Mouse (Mus musculus): ENCODE data around the gene Zfp503. TPM values are rescaled to one million over a fixed set of nuclear protein-coding genes. Genes with fewer than 3 reads are reported as not detected.

Gene Zfp503
- polyA plus RNA-seq, 2 experiments = 15.3 to 45.1 TPM

DNA sequence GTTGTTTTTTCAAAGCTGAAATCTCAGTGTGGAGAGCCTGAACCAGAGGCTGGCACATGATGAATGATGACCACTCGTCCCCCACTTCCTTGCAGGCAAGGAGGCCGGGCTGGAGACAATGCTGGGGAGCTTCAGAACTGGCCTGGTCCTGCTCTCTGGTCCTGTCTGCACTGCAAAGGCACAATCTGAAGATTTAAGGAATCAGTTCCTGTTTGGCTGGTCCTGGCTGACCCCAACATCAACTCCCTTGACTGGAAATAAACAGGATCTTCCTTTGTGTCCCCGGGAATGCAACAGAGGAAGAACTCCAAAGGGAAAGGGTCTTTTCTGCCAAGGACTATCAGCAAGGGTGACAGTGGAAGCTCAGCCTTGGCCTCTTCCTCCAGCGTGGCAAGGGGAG lies 25.4 kb upstream of the Zfp503 start:
- no peak for TF ChIP-seq POLR2A (IDR thresholded peaks at IDR 0.05; ENCODE audit: borderline replicate concordance, extremely low read depth, insufficient read depth, insufficient read length)
- 62% methylated on average over 4 of the region's 4 CpGs for WGBS
- no peak overlapping the region for H3K9ac ChIP-seq (ENCODE audit: low read depth, low read length, severe bottlenecking)
- no peaks in the 10 kb centered on the region for H3K36me3 ChIP-seq (ENCODE audit: control insufficient read depth, insufficient read depth, low read length)
- H3K27ac ChIP-seq (replicated peaks; ENCODE audit: low read depth, low read length) = no peak overlapping the region
- no peak for ATAC-seq (ENCODE audit: low FRiP score, low read depth)
- H3K9me3 ChIP-seq (ENCODE audit: control insufficient read depth, low read length) = no peaks in the 10 kb centered on the region
- no peaks in the 10 kb centered on the region; the same call in 1 of the 2 replicates for H3K27me3 ChIP-seq (ENCODE audit: control insufficient read depth, insufficient read depth, low read length)
- DNase-seq (ENCODE audit: low spot score) = no peak
- peaks cover 7% of the 10 kb centered on the region; the same call in 1 of the 2 replicates for H3K4me1 ChIP-seq (ENCODE audit: control insufficient read depth, insufficient read depth, low read length)
- H3K4me3 ChIP-seq (replicated peaks; ENCODE audit: low read length) = no peak overlapping the region
- no peak overlapping the region for H3K4me2 ChIP-seq (replicated peaks; ENCODE audit: low read depth, low read length, severe bottlenecking)

- Histone ChIP-seq H3K9ac (ENCODE audit: low read depth, low read length, severe bottlenecking) (no peak overlapping the region), H3K4me1 (ENCODE audit: control insufficient read depth, insufficient read depth, low read length) (peaks cover 4% of the 10 kb centered on the region; the same call in 1 of the 2 replicates), H3K36me3 (ENCODE audit: control insufficient read depth, insufficient read depth, low read length) (no peaks in the 10 kb centered on the region), H3K4me2 (replicated peaks; ENCODE audit: low read depth, low read length, severe bottlenecking) (no peak overlapping the region), H3K27me3 (ENCODE audit: control insufficient read depth, insufficient read depth, low read length) (no peaks in the 10 kb centered on the region; the same call in 1 of the 2 replicates), H3K27ac (replicated peaks; ENCODE audit: low read depth, low read length) (no peak overlapping the region), H3K9me3 (ENCODE audit: control insufficient read depth, low read length) (no peaks in the 10 kb centered on the region), H3K4me3 (replicated peaks; ENCODE audit: low read length) (no peak overlapping the region)
- no peak for TF ChIP-seq POLR2A (IDR thresholded peaks at IDR 0.05; ENCODE audit: borderline replicate concordance, extremely low read depth, insufficient read depth, insufficient read length)
- DNase-seq (ENCODE audit: low spot score) = no peak
- no peak for ATAC-seq (ENCODE audit: low FRiP score, low read depth)
- WGBS = 92% methylated on average over 5 of the region's 5 CpGs
Measured at GRCm38 (mm10) chr14:22014315-22014714, 24.9 kb upstream of the Zfp503 start.

- WGBS = 73% methylated on average over 6 of the region's 6 CpGs
- Histone ChIP-seq H3K27me3 (ENCODE audit: control insufficient read depth, insufficient read depth, low read length) (no peaks in the 10 kb centered on the region), H3K4me2 (replicated peaks; ENCODE audit: low read depth, low read length, severe bottlenecking) (no peak overlapping the region), H3K4me1 (ENCODE audit: control insufficient read depth, insufficient read depth, low read length) (no peaks in the 10 kb centered on the region), H3K9ac (ENCODE audit: low read depth, low read length, severe bottlenecking) (no peak overlapping the region), H3K27ac (replicated peaks; ENCODE audit: low read depth, low read length) (no peak overlapping the region), H3K9me3 (ENCODE audit: control insufficient read depth, low read length) (no peaks in the 10 kb centered on the region), H3K36me3 (ENCODE audit: control insufficient read depth, insufficient read depth, low read length) (no peaks in the 10 kb centered on the region), H3K4me3 (replicated peaks; ENCODE audit: low read length) (no peak overlapping the region)
- ATAC-seq (ENCODE audit: low FRiP score, low read depth) = no peak
- no peak for DNase-seq (ENCODE audit: low spot score)
- no peak for TF ChIP-seq POLR2A (IDR thresholded peaks at IDR 0.05; ENCODE audit: borderline replicate concordance, extremely low read depth, insufficient read depth, insufficient read length)
Measured at GRCm38 (mm10) chr14:22007006-22007405, 17.6 kb upstream of the Zfp503 start.

DNA sequence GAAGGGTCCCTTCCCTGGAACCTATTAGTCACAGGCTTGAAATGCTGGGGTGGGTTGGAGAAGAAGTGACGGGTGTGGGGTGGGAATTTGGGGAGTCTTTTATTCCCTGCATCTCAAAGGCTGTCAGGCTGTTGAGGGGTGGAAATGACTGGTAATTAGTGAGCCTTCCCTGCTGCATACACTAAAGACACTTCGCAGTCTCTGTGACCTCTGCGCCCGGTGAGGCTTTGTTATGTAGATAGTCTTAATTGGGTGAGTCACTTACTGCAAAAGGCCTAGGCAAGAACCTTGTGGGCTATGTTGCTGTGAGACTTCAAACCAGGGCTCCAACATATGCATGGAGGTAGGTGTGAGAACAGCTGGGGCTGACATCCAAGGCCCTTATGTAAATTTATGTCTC lies 15.5 kb upstream of the Zfp503 start:
- DNase-seq (ENCODE audit: low spot score) (no peak), ATAC-seq (ENCODE audit: low FRiP score, low read depth) (no peak)
- WGBS = 38% methylated on average over 4 of the region's 4 CpGs

GRCm38 (mm10) chr14:22003631-22004030 lies 14.2 kb upstream of the Zfp503 start:
- H3K27me3 ChIP-seq (ENCODE audit: control insufficient read depth, insufficient read depth, low read length) = no peaks in the 10 kb centered on the region
- H3K9me3 ChIP-seq (ENCODE audit: control insufficient read depth, low read length) = no peaks in the 10 kb centered on the region
- DNase-seq (ENCODE audit: low spot score) = no peak
- H3K9ac ChIP-seq (ENCODE audit: low read depth, low read length, severe bottlenecking) = no peak overlapping the region
- no peak overlapping the region for H3K4me2 ChIP-seq (replicated peaks; ENCODE audit: low read depth, low read length, severe bottlenecking)
- no peak for ATAC-seq (ENCODE audit: low FRiP score, low read depth)
- H3K27ac ChIP-seq (replicated peaks; ENCODE audit: low read depth, low read length) = no peak overlapping the region
- H3K36me3 ChIP-seq (ENCODE audit: control insufficient read depth, insufficient read depth, low read length) = no peaks in the 10 kb centered on the region
- no peak overlapping the region for H3K4me3 ChIP-seq (replicated peaks; ENCODE audit: low read length)
- WGBS = 53% methylated on average over 4 of the region's 4 CpGs
- TF ChIP-seq POLR2A (IDR thresholded peaks at IDR 0.05; ENCODE audit: borderline replicate concordance, extremely low read depth, insufficient read depth, insufficient read length) = no peak
- H3K4me1 ChIP-seq (ENCODE audit: control insufficient read depth, insufficient read depth, low read length) = no peaks in the 10 kb centered on the region

More for the DNA sequence above, 15.5 kb upstream of the Zfp503 start:
- Histone ChIP-seq H3K4me2 (replicated peaks; ENCODE audit: low read depth, low read length, severe bottlenecking) (no peak overlapping the region), H3K27me3 (ENCODE audit: control insufficient read depth, insufficient read depth, low read length) (no peaks in the 10 kb centered on the region), H3K4me1 (ENCODE audit: control insufficient read depth, insufficient read depth, low read length) (no peaks in the 10 kb centered on the region), H3K27ac (replicated peaks; ENCODE audit: low read depth, low read length) (no peak overlapping the region), H3K9ac (ENCODE audit: low read depth, low read length, severe bottlenecking) (no peak overlapping the region), H3K36me3 (ENCODE audit: control insufficient read depth, insufficient read depth, low read length) (no peaks in the 10 kb centered on the region), H3K9me3 (ENCODE audit: control insufficient read depth, low read length) (no peaks in the 10 kb centered on the region), H3K4me3 (replicated peaks; ENCODE audit: low read length) (no peak overlapping the region)
- no peak for TF ChIP-seq POLR2A (IDR thresholded peaks at IDR 0.05; ENCODE audit: borderline replicate concordance, extremely low read depth, insufficient read depth, insufficient read length)

DNA sequence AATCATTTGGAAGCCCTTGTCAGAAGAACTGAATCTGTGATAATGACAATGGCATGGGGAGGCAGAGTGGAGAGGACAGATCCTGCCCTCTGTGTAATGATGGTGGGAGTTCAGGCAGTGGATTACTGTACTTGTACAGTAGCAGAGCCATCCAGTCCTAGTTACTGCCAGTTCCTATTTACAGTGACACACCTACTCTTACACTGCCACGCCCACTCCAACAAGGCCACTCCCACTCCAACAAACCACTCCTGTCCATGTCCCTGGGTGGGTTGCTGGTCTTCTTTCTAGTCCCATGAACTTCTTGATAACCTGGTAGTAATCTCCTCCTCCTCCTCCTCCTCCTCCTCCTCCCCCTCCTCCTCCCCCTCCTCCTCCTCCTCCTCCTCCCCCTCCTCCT lies 13.8 kb upstream of the Zfp503 start:
- H3K27ac ChIP-seq (replicated peaks; ENCODE audit: low read depth, low read length) = no peak overlapping the region
- no peaks in the 10 kb centered on the region for H3K27me3 ChIP-seq (ENCODE audit: control insufficient read depth, insufficient read depth, low read length)
- DNase-seq (ENCODE audit: low spot score) (no peak), ATAC-seq (ENCODE audit: low FRiP score, low read depth) (no peak)
- H3K9me3 ChIP-seq (ENCODE audit: control insufficient read depth, low read length) = no peaks in the 10 kb centered on the region
- H3K4me1 ChIP-seq (ENCODE audit: control insufficient read depth, insufficient read depth, low read length) = no peaks in the 10 kb centered on the region
- no peak overlapping the region for H3K9ac ChIP-seq (ENCODE audit: low read depth, low read length, severe bottlenecking)
- H3K4me2 ChIP-seq (replicated peaks; ENCODE audit: low read depth, low read length, severe bottlenecking) = no peak overlapping the region
- no peaks in the 10 kb centered on the region for H3K36me3 ChIP-seq (ENCODE audit: control insufficient read depth, insufficient read depth, low read length)
- 88% methylated on average over 1 of the region's 1 CpGs for WGBS
- TF ChIP-seq POLR2A (IDR thresholded peaks at IDR 0.05; ENCODE audit: borderline replicate concordance, extremely low read depth, insufficient read depth, insufficient read length) = no peak
- no peak overlapping the region for H3K4me3 ChIP-seq (replicated peaks; ENCODE audit: low read length)
